Mouse (Mus musculus) intestine, embryonic 16.5 days (tissue): Measurements from ENCODE around the gene Myo1g. TPM values are rescaled to one million over a fixed set of nuclear protein-coding genes. Genes with fewer than 3 reads are reported as not detected.

ENCODE experiments used
- ATAC-seq: fragments of 200-750 bp; cut with Nextera tagmentation; 2 replicates; pipeline ENCODE4 v1.8.0; 2017; ENCODE audit warnings: moderate TSS enrichment, moderate library complexity
- H3K27ac ChIP-seq: fragments of 300-500 bp; sonication (generic); 2 replicates; pipeline ENCODE4 v1.5.1; 2014; ENCODE audit warnings: mild to moderate bottlenecking, low read length
- H3K27me3 ChIP-seq: fragments of 300-500 bp; sonication (generic); replicated peaks from 2 replicates; pipeline ENCODE4 v1.6.1; 2014; ENCODE audit warnings: low read length, control low read depth, mixed read lengths; ENCODE audit not compliant: control insufficient read depth, insufficient read depth
- H3K36me3 ChIP-seq: fragments of 300-500 bp; sonication (generic); 2 replicates; pipeline ENCODE4 v1.6.1; 2014; ENCODE audit warnings: low read length, control low read depth; ENCODE audit not compliant: control insufficient read depth, insufficient read depth
- H3K4me1 ChIP-seq: fragments of 300-500 bp; sonication (generic); 2 replicates; pipeline ENCODE4 v1.6.1; 2014; ENCODE audit warnings: low read length, control low read depth, mixed read lengths; ENCODE audit not compliant: control insufficient read depth, insufficient read depth
- H3K4me2 ChIP-seq: fragments of 300-500 bp; sonication (generic); 2 replicates; pipeline ENCODE4 v1.6.1; 2014; ENCODE audit warnings: low read depth, low read length, control low read depth
- H3K4me3 ChIP-seq: fragments of 300-500 bp; sonication (generic); 2 replicates; pipeline ENCODE4 v1.5.1; 2014; ENCODE audit warnings: mild to moderate bottlenecking, low read length
- H3K9ac ChIP-seq: fragments of 300-500 bp; sonication (generic); 2 replicates; pipeline ENCODE4 v1.6.1; 2014; ENCODE audit warnings: low read depth, low read length
- H3K9me3 ChIP-seq: fragments of 300-500 bp; sonication (generic); 2 replicates; pipeline ENCODE4 v1.6.1; 2016; ENCODE audit warnings: low read length, control low read depth; ENCODE audit not compliant: control insufficient read depth
- WGBS: fragments of 180-500 bp; shearing (Covaris S2); extraction: QIAGEN DNeasy Blood & Tissue Kit; methylation state at CpG from one replicate; pipeline ENCODE4 v1.1.7; 2014; 5-methylcytosine and 5-hydroxymethylcytosine counted together
- polyA plus RNA-seq: library from polyadenylated mRNA; unstranded; fragments of >200 nt; fragmentation: Nextera tagmentation; extraction: Ambion mirVana; gene quantifications from 2 replicates; pipeline ENCODE4 v1.2.1, GENCODE M21; 2015

The Myo1g gene
- polyA plus RNA-seq, 1 experiment from 2014 or later, result 2.3 TPM

GRCm38 (mm10) chr11:6484244-6484959 is 36.4 kb downstream of the Myo1g start:
- no peak overlapping the region for H3K4me2 ChIP-seq
- no peak overlapping the region for H3K27ac ChIP-seq
- 66% methylated on average over 3 of the region's 3 CpGs for WGBS
- H3K9ac ChIP-seq, result no peak overlapping the region
- no peaks in the 10 kb centered on the region for H3K9me3 ChIP-seq
- H3K4me1 ChIP-seq, result 0 out of 2 replicates have a peak, but pooled peaks cover 5% of the 10 kb centered on the region
- H3K27me3 ChIP-seq, result no peaks in the 10 kb centered on the region
- H3K36me3 ChIP-seq, result no peaks in the 10 kb centered on the region
- ATAC-seq, result no peak
- no peak overlapping the region for H3K4me3 ChIP-seq

- Histone ChIP-seq H3K4me3 (no peak overlapping the region), H3K27ac (no peak overlapping the region), H3K9me3 (no peaks in the 10 kb centered on the region), H3K4me1 (0 out of 2 replicates have a peak, but pooled peaks cover 5% of the 10 kb centered on the region), H3K27me3 (no peaks in the 10 kb centered on the region), H3K4me2 (no peak overlapping the region), H3K36me3 (no peaks in the 10 kb centered on the region), H3K9ac (no peak overlapping the region)
- ATAC-seq, result no peak
- 74% methylated on average over 2 of the region's 2 CpGs for WGBS
These were observed 37.7 kb downstream of the Myo1g start for GRCm38 (mm10) chr11:6483103-6483502.

- ATAC-seq, result no peak
These were observed 39.0 kb downstream of the Myo1g start for GRCm38 (mm10) chr11:6481669-6482185.

GRCm38 (mm10) chr11:6480681-6481405 is 39.9 kb downstream of the Myo1g start:
- WGBS, result 82% methylated on average over 13 of the region's 13 CpGs
- H3K27ac ChIP-seq, result no peak overlapping the region
- H3K9ac ChIP-seq, result no peak overlapping the region
- H3K4me2 ChIP-seq, result no peak overlapping the region
- H3K4me1 ChIP-seq, result no peaks in the 10 kb centered on the region
- ATAC-seq, result no peak
- no peaks in the 10 kb centered on the region for H3K9me3 ChIP-seq
- no peaks in the 10 kb centered on the region for H3K27me3 ChIP-seq
- no peaks in the 10 kb centered on the region for H3K36me3 ChIP-seq
- H3K4me3 ChIP-seq, result no peak overlapping the region

More at GRCm38 (mm10) chr11:6481669-6482185, 39.0 kb downstream of the Myo1g start:
- no peak overlapping the region for H3K4me2 ChIP-seq
- no peaks in the 10 kb centered on the region for H3K36me3 ChIP-seq
- no peak overlapping the region for H3K4me3 ChIP-seq
- H3K9me3 ChIP-seq, result no peaks in the 10 kb centered on the region
- no peak overlapping the region for H3K27ac ChIP-seq
- no peaks in the 10 kb centered on the region for H3K27me3 ChIP-seq
- H3K4me1 ChIP-seq, result no peaks in the 10 kb centered on the region
- WGBS, result 53% methylated on average over 6 of the region's 6 CpGs
- H3K9ac ChIP-seq, result no peak overlapping the region; the same call in 1 of the 2 replicates

GRCm38 (mm10) chr11:6480191-6480590 is 40.6 kb downstream of the Myo1g start:
- no peak overlapping the region for H3K27ac ChIP-seq
- no peaks in the 10 kb centered on the region for H3K9me3 ChIP-seq
- no peaks in the 10 kb centered on the region for H3K27me3 ChIP-seq
- H3K4me1 ChIP-seq, result no peaks in the 10 kb centered on the region
- H3K4me2 ChIP-seq, result no peak overlapping the region
- no peaks in the 10 kb centered on the region for H3K36me3 ChIP-seq
- H3K4me3 ChIP-seq, result no peak overlapping the region
- 76% methylated on average over 7 of the region's 7 CpGs for WGBS
- no peak overlapping the region for H3K9ac ChIP-seq
- no peak for ATAC-seq

GRCm38 (mm10) chr11:6479231-6479630 is 41.5 kb downstream of the Myo1g start:
- H3K4me3 ChIP-seq, result no peak overlapping the region
- H3K9ac ChIP-seq, result no peak overlapping the region
- 75% methylated on average over 2 of the region's 2 CpGs for WGBS
- no peak for ATAC-seq
- no peaks in the 10 kb centered on the region for H3K9me3 ChIP-seq
- H3K27me3 ChIP-seq, result no peaks in the 10 kb centered on the region
- no peaks in the 10 kb centered on the region for H3K4me1 ChIP-seq
- H3K27ac ChIP-seq, result no peak overlapping the region
- H3K4me2 ChIP-seq, result no peak overlapping the region
- H3K36me3 ChIP-seq, result no peaks in the 10 kb centered on the region

- Histone ChIP-seq H3K36me3 (no peaks in the 10 kb centered on the region), H3K27me3 (no peaks in the 10 kb centered on the region), H3K4me3 (no peak overlapping the region), H3K9ac (no peak overlapping the region), H3K27ac (no peak overlapping the region), H3K4me2 (no peak overlapping the region), H3K9me3 (no peaks in the 10 kb centered on the region), H3K4me1 (peaks cover 3% of the 10 kb centered on the region)
- no peak for ATAC-seq
- 97% methylated on average over 1 of the region's 1 CpGs for WGBS
These were observed 43.4 kb downstream of the Myo1g start for GRCm38 (mm10) chr11:6477350-6477749.

GRCm38 (mm10) chr11:6476876-6477275 is 43.9 kb downstream of the Myo1g start:
- H3K4me2 ChIP-seq, result no peak overlapping the region
- peaks cover 3% of the 10 kb centered on the region for H3K4me1 ChIP-seq
- no peak overlapping the region for H3K27ac ChIP-seq
- H3K27me3 ChIP-seq, result no peaks in the 10 kb centered on the region
- no peak overlapping the region for H3K4me3 ChIP-seq
- no peaks in the 10 kb centered on the region for H3K36me3 ChIP-seq
- WGBS, result 71% methylated on average over 6 of the region's 6 CpGs
- no peak overlapping the region for H3K9ac ChIP-seq
- ATAC-seq, result no peak
- no peaks in the 10 kb centered on the region for H3K9me3 ChIP-seq

GRCm38 (mm10) chr11:6475867-6476484 is 44.8 kb downstream of the Myo1g start, which contains the start of gene Purb:
Gene Purb (minus strand): TSS chr11:6475917.
- H3K27ac ChIP-seq, result peak within 1 kb of the TSS; percentile 99
- H3K4me2 ChIP-seq, result peak within 1 kb of the TSS; percentile 76

More at GRCm38 (mm10) chr11:6475867-6476484, 44.8 kb downstream of the Myo1g start, which contains the start of gene Purb:
- 1% methylated on average over 40 of the region's 76 CpGs for WGBS
- ATAC-seq, result peak; percentile 95
- no peaks in the 10 kb centered on the region for H3K36me3 ChIP-seq
- no peaks in the 10 kb centered on the region for H3K9me3 ChIP-seq
- peak within 1 kb of the TSS; percentile 96 for H3K9ac ChIP-seq
- H3K4me3 ChIP-seq, result peak within 1 kb of the TSS; percentile 95
- H3K4me1 ChIP-seq, result peaks cover 6% of the 10 kb centered on the region
- H3K27me3 ChIP-seq, result no peaks in the 10 kb centered on the region
